Mouse (Mus musculus) MEL (cell line): Measurements from ENCODE around the gene Arl8a. TPM values are rescaled to one million over a fixed set of nuclear protein-coding genes. Genes with fewer than 3 reads are reported as not detected.

Source experiments
- DNase-seq: peaks from one replicate; pipeline ENCODE4 v3.0.0; 2011; ENCODE audit warnings: low read depth, low spot score
- H3K27ac ChIP-seq: 2 replicates; pipeline ENCODE4 v1.5.1; 2012; ENCODE audit warnings: low read depth, mild to moderate bottlenecking, control low read depth, low read length, moderate library complexity; ENCODE audit not compliant: control insufficient read depth
- H3K27me3 ChIP-seq, 2 experiments: fragments of 150-350 bp in 1 of 2; sonication (generic) in 1 of 2; 2 replicates each; pipeline ENCODE4 v1.6.1; 2012; ENCODE audit warnings: low read length in 2 of 2, mild to moderate bottlenecking in 2 of 2, improper control_type of control experiment in 1 of 2, moderate library complexity in 1 of 2; ENCODE audit not compliant: insufficient read depth in 2 of 2, control insufficient read depth in 1 of 2
- H3K36me3 ChIP-seq, 2 experiments: 2 replicates each; pipeline ENCODE4 v1.6.1; 2012 to 2014; ENCODE audit warnings: low read length in 2 of 2, improper control_type of control experiment in 1 of 2, inconsistent platforms in 1 of 2, mild to moderate bottlenecking in 1 of 2; ENCODE audit not compliant: insufficient read depth in 2 of 2, control insufficient read depth in 1 of 2
- H3K4me1 ChIP-seq, 2 experiments: fragments of 150-350 bp in 1 of 2; sonication (generic) in 1 of 2; 2 replicates each; pipeline ENCODE4 v1.6.1; 2012; ENCODE audit warnings: low read length in 2 of 2, improper control_type of control experiment in 1 of 2, mild to moderate bottlenecking in 1 of 2; ENCODE audit not compliant: insufficient read depth in 2 of 2, control insufficient read depth in 1 of 2
- H3K4me3 ChIP-seq, 2 experiments: fragments of 150-350 bp in 1 of 2; sonication (generic) in 1 of 2; 2 replicates each; pipeline ENCODE4 v1.5.1; 2012; ENCODE audit warnings: low read depth in 2 of 2, low read length in 2 of 2, mild to moderate bottlenecking in 2 of 2, moderate library complexity in 2 of 2, control low read depth in 1 of 2, improper control_type of control experiment in 1 of 2; ENCODE audit not compliant: control insufficient read depth in 1 of 2, insufficient read depth in 1 of 2
- H3K79me2 ChIP-seq: 2 replicates; pipeline ENCODE4 v1.6.1; 2012; ENCODE audit warnings: mild to moderate bottlenecking, low read length, moderate library complexity; ENCODE audit not compliant: control insufficient read depth, poor library complexity, insufficient read depth
- H3K9ac ChIP-seq: 2 replicates; pipeline ENCODE4 v1.6.1; 2012; ENCODE audit warnings: low read depth, mild to moderate bottlenecking, control low read depth, low read length, moderate library complexity; ENCODE audit not compliant: control insufficient read depth, poor library complexity, severe bottlenecking
- H3K9me3 ChIP-seq: fragments of 150-350 bp; sonication (generic); replicated peaks from 2 replicates; pipeline ENCODE4 v1.6.1; 2012; ENCODE audit warnings: mild to moderate bottlenecking, low read length, improper control_type of control experiment, moderate library complexity; ENCODE audit not compliant: insufficient read depth
- BHLHE40 ChIP-seq: IDR thresholded peaks from 2 replicates; pipeline ENCODE4 v1.6.1; 2012; ENCODE audit warnings: low read depth, mild to moderate bottlenecking, inconsistent platforms, low read length, improper control_type of control experiment, borderline replicate concordance
- CHD1 ChIP-seq: IDR thresholded peaks from 2 replicates; pipeline ENCODE4 v1.6.1; 2012; ENCODE audit warnings: low read depth, mild to moderate bottlenecking, inconsistent platforms, low read length, improper control_type of control experiment
- E2F4 ChIP-seq: IDR thresholded peaks from 2 replicates; pipeline ENCODE4 v1.6.1; 2011; ENCODE audit warnings: low read depth, low read length, improper control_type of control experiment, borderline replicate concordance
- ELF1 ChIP-seq: IDR thresholded peaks from 2 replicates; pipeline ENCODE4 v1.6.1; 2014; ENCODE audit warnings: low read depth, mild to moderate bottlenecking, inconsistent platforms, low read length, improper control_type of control experiment, moderate library complexity
- EP300 ChIP-seq, 2 experiments: IDR thresholded peaks; 2 replicates each; pipeline ENCODE4 v1.6.1; 2011; ENCODE audit warnings: improper control_type of control experiment in 2 of 2, low read length in 2 of 2, low read depth in 1 of 2, mild to moderate bottlenecking in 1 of 2
- ETS1 ChIP-seq: IDR thresholded peaks from 2 replicates; pipeline ENCODE4 v1.6.1; 2012; ENCODE audit warnings: low read depth, mild to moderate bottlenecking, inconsistent platforms, low read length, improper control_type of control experiment, moderate library complexity
- GABPA ChIP-seq: IDR thresholded peaks from 2 replicates; pipeline ENCODE4 v1.6.1; 2012; ENCODE audit warnings: low read depth, mild to moderate bottlenecking, inconsistent platforms, low read length, improper control_type of control experiment, moderate library complexity
- JUND ChIP-seq: IDR thresholded peaks from 2 replicates; pipeline ENCODE4 v1.6.1; 2011; ENCODE audit warnings: low read depth, mild to moderate bottlenecking, improper control_type of control experiment, low read length
- MAX ChIP-seq: IDR thresholded peaks from 2 replicates; pipeline ENCODE4 v1.6.1; 2011; ENCODE audit warnings: low read length, improper control_type of control experiment
- MAZ ChIP-seq: IDR thresholded peaks from 2 replicates; pipeline ENCODE4 v1.6.1; 2012; ENCODE audit warnings: low read depth, mild to moderate bottlenecking, inconsistent platforms, low read length, improper control_type of control experiment
- MYB ChIP-seq: IDR thresholded peaks from 2 replicates; pipeline ENCODE4 v1.6.1; 2011; ENCODE audit warnings: mild to moderate bottlenecking, low read depth, low read length, improper control_type of control experiment
- NELFE ChIP-seq: IDR thresholded peaks from 2 replicates; pipeline ENCODE4 v1.6.1; 2011; ENCODE audit warnings: low read depth, low read length, improper control_type of control experiment
- NRF1 ChIP-seq: IDR thresholded peaks from 2 replicates; pipeline ENCODE4 v1.6.1; 2014; ENCODE audit warnings: low read depth, mild to moderate bottlenecking, inconsistent platforms, low read length, improper control_type of control experiment, moderate library complexity; ENCODE audit not compliant: poor library complexity, insufficient read depth, severe bottlenecking
- SMC3 ChIP-seq: IDR thresholded peaks from 2 replicates; pipeline ENCODE4 v1.6.1; 2011; ENCODE audit warnings: low read depth, low read length, improper control_type of control experiment
- TBP ChIP-seq: IDR thresholded peaks from 2 replicates; pipeline ENCODE4 v1.8.0; 2011; ENCODE audit warnings: low read depth, low read length, improper control_type of control experiment
- UBTF ChIP-seq: IDR thresholded peaks from 2 replicates; pipeline ENCODE4 v1.6.1; 2012; ENCODE audit warnings: low read depth, mild to moderate bottlenecking, inconsistent platforms, low read length, improper control_type of control experiment, moderate library complexity, borderline replicate concordance; ENCODE audit not compliant: insufficient read depth
- USF1 ChIP-seq: IDR thresholded peaks from 2 replicates; pipeline ENCODE4 v1.6.1; 2014; ENCODE audit warnings: low read depth, mild to moderate bottlenecking, inconsistent platforms, low read length, improper control_type of control experiment, moderate library complexity
- ZKSCAN1 ChIP-seq: IDR thresholded peaks from 2 replicates; pipeline ENCODE4 v1.6.1; 2012; ENCODE audit warnings: low read depth, mild to moderate bottlenecking, inconsistent platforms, low read length, improper control_type of control experiment, moderate library complexity
- polyA plus RNA-seq, 2 experiments: library from polyadenylated mRNA; stranded (reverse) in 1 of 2; unstranded in 1 of 2; fragments of >175 nt in 1 of 2; fragments of >200 nt in 1 of 2; gene quantifications; 2 replicates each; pipeline versions ENCODE4 v1.2.1 to v1.2.4; 2012; ENCODE audit warnings: low replicate concordance in 2 of 2, low read depth in 1 of 2; ENCODE audit not compliant: insufficient read length in 2 of 2, insufficient read depth in 1 of 2, missing spikeins in 1 of 2
- total RNA-seq: library from RNA; depleted of rRNA; stranded (reverse); fragments of 300-350 nt; gene quantifications from 2 replicates; pipeline ENCODE4 v1.2.3, GENCODE M21; 2012

Gene Arl8a
- total and polyA plus RNA-seq, 3 experiments, result 8.0 to 47.7 TPM; not detected in 1

DNA sequence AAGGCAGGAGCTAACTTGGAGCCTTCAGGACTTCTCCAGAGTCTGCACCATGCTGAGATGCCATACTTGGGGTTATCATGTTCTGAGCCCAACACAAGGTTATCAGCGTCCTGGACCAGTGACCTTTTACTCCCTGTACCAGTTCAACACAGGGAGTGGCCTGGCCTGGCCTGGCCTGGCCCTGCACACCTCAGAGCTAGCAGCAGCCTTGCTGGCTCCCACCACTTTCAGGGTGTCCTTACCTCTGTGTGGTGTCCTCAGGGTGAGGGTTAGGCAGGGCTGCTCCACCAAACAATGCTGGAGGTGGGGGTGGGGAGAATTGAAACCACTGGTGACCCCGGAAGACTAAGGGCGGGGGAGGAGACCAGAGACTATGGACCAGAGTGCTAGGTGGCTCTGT is 36.4 kb downstream of the Arl8a start:
- Histone ChIP-seq H3K9ac (no peak overlapping the region), H3K27me3 (peaks cover 2 to 3% of the 10 kb centered on the region in 2 experiments; a peak in 2 of 4 replicates), H3K36me3 (no peaks in the 10 kb centered on the region), H3K4me3 (no peak overlapping the region), H3K27ac (no peak overlapping the region), H3K4me1 (no peaks in the 10 kb centered on the region), H3K9me3 (no peaks in the 10 kb centered on the region), H3K79me2 (no peaks in the 10 kb centered on the region)
- no peak for DNase-seq
- TF ChIP-seq CHD1 (no peak), MYB (no peak), MAZ (no peak), UBTF (no peak), TBP (no peak), USF1 (no peak), NRF1 (no peak), NELFE (no peak), MAX (no peak)

DNA sequence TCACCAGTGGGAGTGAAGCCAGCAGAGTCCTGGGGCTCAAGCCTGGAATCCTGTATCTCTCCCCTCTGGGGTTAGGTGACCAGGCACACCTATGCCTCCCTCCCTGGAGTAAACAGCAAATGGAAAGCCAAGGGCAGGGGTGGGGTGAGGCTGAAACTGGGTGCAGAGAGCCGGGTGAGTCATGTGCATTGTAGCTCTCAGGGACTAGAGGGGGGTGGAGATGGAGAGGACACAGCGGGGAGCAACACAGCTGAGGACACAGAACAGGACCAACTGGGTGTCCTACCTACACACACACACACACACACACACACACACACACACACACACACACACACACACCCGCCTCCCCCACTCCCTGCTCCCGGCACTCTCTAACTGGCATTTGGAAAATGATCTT is 36.8 kb downstream of the Arl8a start:
- H3K27me3 ChIP-seq, result peaks cover 2 to 3% of the 10 kb centered on the region in 2 experiments; a peak in 2 of 4 replicates
- DNase-seq, result no peak
- TF ChIP-seq MYB, result no peak
- TF ChIP-seq, all 39 proteins: peak for 0
- Histone ChIP-seq H3K4me3 (no peak overlapping the region), H3K9me3 (no peaks in the 10 kb centered on the region), H3K9ac (no peak overlapping the region), H3K79me2 (no peaks in the 10 kb centered on the region), H3K4me1 (no peaks in the 10 kb centered on the region), H3K36me3 (no peaks in the 10 kb centered on the region), H3K27ac (no peak overlapping the region)

DNA sequence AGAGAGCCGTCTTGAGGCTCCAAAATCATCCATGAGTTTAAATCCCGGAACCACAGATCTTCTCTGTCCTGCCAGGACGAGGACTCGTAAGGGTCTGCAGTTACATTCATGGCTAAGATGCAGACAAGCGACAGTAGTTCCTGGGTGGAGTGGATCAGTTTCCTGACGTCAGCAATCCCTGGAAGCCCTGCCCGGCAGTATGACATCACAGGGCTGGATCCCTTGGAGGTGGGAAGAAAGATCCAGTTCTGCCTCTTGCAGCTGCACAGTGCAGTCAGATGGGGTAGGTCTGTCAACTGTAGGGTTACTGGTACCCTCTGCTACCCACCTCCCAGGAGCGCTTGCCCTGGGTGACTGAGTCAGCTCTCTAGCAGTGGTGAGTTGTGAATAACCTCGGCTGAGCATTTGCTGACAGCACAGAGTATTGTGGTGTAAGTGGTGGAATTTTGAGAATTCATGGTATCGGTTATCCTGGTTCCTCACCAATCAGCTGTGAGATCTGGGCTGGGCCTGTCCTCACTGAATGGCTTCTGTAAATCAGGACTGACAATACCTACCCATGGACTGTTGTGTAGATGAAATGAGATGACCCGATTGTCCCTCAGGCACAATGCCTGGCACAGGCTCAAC is 37.4 kb downstream of the Arl8a start:
- Histone ChIP-seq H3K4me1 (no peaks in the 10 kb centered on the region), H3K27ac (no peak overlapping the region), H3K9me3 (no peaks in the 10 kb centered on the region), H3K79me2 (no peaks in the 10 kb centered on the region)
- DNase-seq, result no peak
- TF ChIP-seq MAZ (no peak), BHLHE40 (no peak), EP300 (IDR thresholded peaks at IDR 0.05; ENCODE audit: low read depth in 1 of 2, low read length in 2 of 2) (no peak), UBTF (no peak), ELF1 (no peak), ZKSCAN1 (no peak), MYB (no peak), GABPA (no peak), SMC3 (no peak), E2F4 (no peak), JUND (no peak), ETS1 (no peak)
- TF ChIP-seq, all 39 proteins: peak for 0
- H3K4me3 ChIP-seq, result no peak overlapping the region
- no peak overlapping the region for H3K9ac ChIP-seq
- H3K36me3 ChIP-seq, result no peaks in the 10 kb centered on the region
- peaks cover 2 to 3% of the 10 kb centered on the region in 2 experiments; a peak in 2 of 4 replicates for H3K27me3 ChIP-seq
